Mouse (Mus musculus) limb, embryonic 10.5 days (tissue): Measurements from ENCODE around the gene Tpd52l2. TPM values are rescaled to one million over a fixed set of nuclear protein-coding genes. Genes with fewer than 3 reads are reported as not detected.

Experiments used
- DNase-seq: peaks from one replicate; pipeline ENCODE4 v3.0.0-alpha.2; 2017; ENCODE audit warnings: low spot score
- H3K27ac ChIP-seq: fragments of 300-500 bp; sonication (generic); 2 replicates; pipeline ENCODE4 v1.5.1; 2016; ENCODE audit warnings: mild to moderate bottlenecking
- H3K27me3 ChIP-seq: fragments of 300-500 bp; sonication (generic); 2 replicates; pipeline ENCODE4 v1.6.1; 2016; ENCODE audit warnings: low read depth, mild to moderate bottlenecking; ENCODE audit not compliant: poor library complexity, severe bottlenecking
- H3K36me3 ChIP-seq: fragments of 300-500 bp; sonication (generic); 2 replicates; pipeline ENCODE4 v1.6.1; 2016; ENCODE audit warnings: mild to moderate bottlenecking, moderate library complexity
- H3K4me1 ChIP-seq: fragments of 300-500 bp; sonication (generic); 2 replicates; pipeline ENCODE4 v1.6.1; 2016
- H3K4me3 ChIP-seq: fragments of 300-500 bp; sonication (generic); 2 replicates; pipeline ENCODE4 v1.5.1; 2016; ENCODE audit warnings: mild to moderate bottlenecking, moderate library complexity
- H3K9me3 ChIP-seq: fragments of 300-500 bp; sonication (generic); replicated peaks from 2 replicates; pipeline ENCODE4 v1.6.1; 2016; ENCODE audit warnings: mild to moderate bottlenecking
- WGBS: fragments of 180-500 bp; shearing (Covaris S2); methylation state at CpG from one replicate; pipeline ENCODE4 v1.1.7; 2016; 5-methylcytosine and 5-hydroxymethylcytosine counted together
- polyA plus RNA-seq: library from polyadenylated mRNA; unstranded; fragments of >200 nt; fragmentation: Nextera tagmentation; extraction: Ambion mirVana; gene quantifications from 2 replicates; pipeline ENCODE4 v1.2.1, GENCODE M21; 2016

The Tpd52l2 gene
- polyA plus RNA-seq = 176 and 185 TPM in 2 replicates

GRCm38 (mm10) chr2:181496831-181497547 is at the start of gene Tpd52l2:
Gene Tpd52l2 (plus strand): TSS chr2:181497142.
- under 1% methylated on average over 46 of the region's 46 CpGs for WGBS
- DNase-seq = peak; percentile 94
- Histone ChIP-seq H3K27ac (peak within 1 kb of the TSS; percentile 88), H3K36me3 (peaks cover 29% of the 10 kb centered on the region), H3K4me1 (peaks cover 17% of the 10 kb centered on the region), H3K27me3 (no peaks in the 10 kb centered on the region), H3K4me3 (peak within 1 kb of the TSS; percentile 93), H3K9me3 (no peaks in the 10 kb centered on the region)

GRCm38 (mm10) chr2:181452181-181452580 is 44.8 kb upstream of the Tpd52l2 start:
- Histone ChIP-seq H3K36me3 (no peaks in the 10 kb centered on the region), H3K4me1 (no peaks in the 10 kb centered on the region), H3K27ac (no peak overlapping the region), H3K4me3 (no peak overlapping the region), H3K9me3 (no peaks in the 10 kb centered on the region), H3K27me3 (peaks cover 3% of the 10 kb centered on the region; the same call in 1 of the 2 replicates)
- 84% methylated on average over 4 of the region's 4 CpGs for WGBS
- DNase-seq = no peak

- WGBS = 31% methylated on average over 1 of the region's 1 CpGs
- H3K9me3 ChIP-seq = no peaks in the 10 kb centered on the region
- H3K27me3 ChIP-seq = peaks cover 6% of the 10 kb centered on the region; the same call in 1 of the 2 replicates
- no peak overlapping the region for H3K27ac ChIP-seq
- H3K36me3 ChIP-seq = no peaks in the 10 kb centered on the region
- peaks cover 6% of the 10 kb centered on the region for H3K4me1 ChIP-seq
- no peak for DNase-seq
- no peak overlapping the region for H3K4me3 ChIP-seq
Measured at GRCm38 (mm10) chr2:181453274-181453673, 43.7 kb upstream of the Tpd52l2 start.

GRCm38 (mm10) chr2:181455899-181456298 is 41.0 kb upstream of the Tpd52l2 start:
- no peaks in the 10 kb centered on the region for H3K9me3 ChIP-seq
- 78% methylated on average over 2 of the region's 2 CpGs for WGBS
- H3K4me1 ChIP-seq = peaks cover 25% of the 10 kb centered on the region
- H3K27me3 ChIP-seq = peaks cover 12% of the 10 kb centered on the region; the same call in 1 of the 2 replicates
- H3K4me3 ChIP-seq = no peak overlapping the region
- no peaks in the 10 kb centered on the region for H3K36me3 ChIP-seq
- no peak overlapping the region for H3K27ac ChIP-seq
- no peak for DNase-seq

GRCm38 (mm10) chr2:181457831-181458230 is 39.1 kb upstream of the Tpd52l2 start:
- peaks cover 28% of the 10 kb centered on the region for H3K4me1 ChIP-seq
- H3K27ac ChIP-seq = no peak overlapping the region
- peaks cover 18% of the 10 kb centered on the region; the same call in 1 of the 2 replicates for H3K27me3 ChIP-seq
- no peaks in the 10 kb centered on the region for H3K9me3 ChIP-seq
- no peaks in the 10 kb centered on the region for H3K36me3 ChIP-seq
- WGBS = 5% methylated on average over 15 of the region's 15 CpGs
- peak; percentile 34 for DNase-seq
- peak overlapping the region; percentile 98 for H3K4me3 ChIP-seq

- Histone ChIP-seq H3K27me3 (peaks cover 22% of the 10 kb centered on the region; the same call in 1 of the 2 replicates), H3K4me3 (peak overlapping the region; percentile 98), H3K4me1 (peaks cover 33% of the 10 kb centered on the region), H3K9me3 (no peaks in the 10 kb centered on the region), H3K36me3 (no peaks in the 10 kb centered on the region), H3K27ac (peak overlapping the region; percentile 90)
- 1% methylated on average over 72 of the region's 72 CpGs for WGBS
- peak; percentile 74 for DNase-seq
Measured at GRCm38 (mm10) chr2:181458411-181459152, 38.4 kb upstream of the Tpd52l2 start.

GRCm38 (mm10) chr2:181459153-181459672 is 37.7 kb upstream of the Tpd52l2 start, which contains the start of gene Zbtb46:
Gene Zbtb46 (minus strand): TSS chr2:181459426.
- DNase-seq = peak; percentile 94
- WGBS = 2% methylated on average over 79 of the region's 83 CpGs
- Histone ChIP-seq H3K27ac (peak within 1 kb of the TSS; percentile 90), H3K9me3 (no peaks in the 10 kb centered on the region), H3K4me1 (peaks cover 33% of the 10 kb centered on the region), H3K36me3 (no peaks in the 10 kb centered on the region), H3K4me3 (peak within 1 kb of the TSS; percentile 98), H3K27me3 (peaks cover 22% of the 10 kb centered on the region; the same call in 1 of the 2 replicates)

- Histone ChIP-seq H3K4me3 (peak overlapping the region; percentile 98), H3K27ac (peak overlapping the region; percentile 90)
- under 1% methylated on average over 71 of the region's 71 CpGs for WGBS
Measured at GRCm38 (mm10) chr2:181459673-181460621, 37.0 kb upstream of the Tpd52l2 start.

GRCm38 (mm10) chr2:181461536-181462100 is 35.3 kb upstream of the Tpd52l2 start:
- H3K36me3 ChIP-seq = no peaks in the 10 kb centered on the region
- no peak for DNase-seq
- H3K27ac ChIP-seq = no peak overlapping the region
- WGBS = 100% methylated on average over 1 of the region's 1 CpGs
- no peak overlapping the region for H3K4me3 ChIP-seq
- no peaks in the 10 kb centered on the region for H3K9me3 ChIP-seq
- H3K4me1 ChIP-seq = peaks cover 33% of the 10 kb centered on the region
- H3K27me3 ChIP-seq = peaks cover 22% of the 10 kb centered on the region; the same call in 1 of the 2 replicates

More at GRCm38 (mm10) chr2:181459673-181460621, 37.0 kb upstream of the Tpd52l2 start:
- H3K4me1 ChIP-seq = peaks cover 33% of the 10 kb centered on the region
- H3K27me3 ChIP-seq = peaks cover 22% of the 10 kb centered on the region; the same call in 1 of the 2 replicates
- H3K36me3 ChIP-seq = no peaks in the 10 kb centered on the region
- peak; percentile 76 for DNase-seq
- no peaks in the 10 kb centered on the region for H3K9me3 ChIP-seq

GRCm38 (mm10) chr2:181462604-181463003 is 34.3 kb upstream of the Tpd52l2 start:
- no peak for DNase-seq
- Histone ChIP-seq H3K9me3 (no peaks in the 10 kb centered on the region), H3K4me3 (no peak overlapping the region), H3K4me1 (peaks cover 33% of the 10 kb centered on the region), H3K27ac (no peak overlapping the region), H3K27me3 (peaks cover 16% of the 10 kb centered on the region; the same call in 1 of the 2 replicates), H3K36me3 (no peaks in the 10 kb centered on the region)
- WGBS = 83% methylated on average over 1 of the region's 1 CpGs

GRCm38 (mm10) chr2:181463008-181463738 is 33.8 kb upstream of the Tpd52l2 start:
- H3K27me3 ChIP-seq = peaks cover 16% of the 10 kb centered on the region; the same call in 1 of the 2 replicates
- no peak for DNase-seq
- no peaks in the 10 kb centered on the region for H3K9me3 ChIP-seq
- H3K36me3 ChIP-seq = no peaks in the 10 kb centered on the region
- no peak overlapping the region for H3K4me3 ChIP-seq
- 46% methylated on average over 7 of the region's 7 CpGs for WGBS
- peak overlapping the region; percentile 48; the same call in 1 of the 2 replicates for H3K27ac ChIP-seq
- peaks cover 28% of the 10 kb centered on the region for H3K4me1 ChIP-seq
